Mouse (Mus musculus) ES-Bruce4 (cell line): Measurements from ENCODE around the gene Chit1.

Experiments
- CTCF ChIP-seq: IDR thresholded peaks from one replicate; pipeline ENCODE4 v1.8.1; 2011; ENCODE audit warnings: low read depth, low read length
- POLR2A ChIP-seq: IDR thresholded peaks from one replicate; pipeline ENCODE4 v1.8.1; 2011; ENCODE audit warnings: low read length; ENCODE audit not compliant: insufficient read depth

- TF ChIP-seq CTCF (no peak), POLR2A (no peak)
These were observed 7.2 kb upstream of the Chit1 start for GRCm38 (mm10) chr1:134103861-134104260.
